Mouse (Mus musculus): ENCODE results near the gene Vmn2r-ps159. TPM values are rescaled to one million over a fixed set of nuclear protein-coding genes. Genes with fewer than 3 reads are reported as not detected.
A peak's percentile ranks its signal among the peaks of the same experiment; 100 is the strongest.
"Not testable (repeated sequence)": the region's sequence is repeated elsewhere in the genome, so short reads cannot be mapped to it uniquely, and the experiment has no call there.

The Vmn2r-ps159 gene
- polyA plus RNA-seq (2015; fragmentation: Nextera tagmentation; extraction: Ambion mirVana) = not detected in 2 replicates

DNA sequence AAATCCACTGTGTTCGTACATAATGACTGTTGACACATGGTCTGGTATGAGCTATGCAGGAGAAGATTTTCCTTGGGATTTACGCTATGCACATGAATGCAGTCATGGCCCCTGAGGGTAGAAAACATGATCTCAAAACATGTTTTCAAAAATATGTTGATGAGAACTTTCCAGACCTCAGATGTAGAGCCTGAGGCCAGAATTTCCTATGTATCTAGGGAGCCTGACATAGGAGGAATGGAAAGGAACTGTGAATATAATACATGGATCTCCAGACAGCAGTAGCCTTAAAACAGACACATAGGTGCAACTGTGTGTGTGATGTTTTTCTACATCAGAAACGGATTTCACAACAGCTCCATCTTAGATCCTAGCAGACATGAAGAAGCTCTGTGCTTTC lies at the start of gene Vmn2r-ps159:
Gene Vmn2r-ps159 (plus strand): TSS at position 301 of the 400 bp plus-strand sequence.
- not testable (repeated sequence) for H3K4me3 ChIP-seq, H3K27ac ChIP-seq
- 58% methylated on average over 3 of the region's 3 CpGs for WGBS

DNA sequence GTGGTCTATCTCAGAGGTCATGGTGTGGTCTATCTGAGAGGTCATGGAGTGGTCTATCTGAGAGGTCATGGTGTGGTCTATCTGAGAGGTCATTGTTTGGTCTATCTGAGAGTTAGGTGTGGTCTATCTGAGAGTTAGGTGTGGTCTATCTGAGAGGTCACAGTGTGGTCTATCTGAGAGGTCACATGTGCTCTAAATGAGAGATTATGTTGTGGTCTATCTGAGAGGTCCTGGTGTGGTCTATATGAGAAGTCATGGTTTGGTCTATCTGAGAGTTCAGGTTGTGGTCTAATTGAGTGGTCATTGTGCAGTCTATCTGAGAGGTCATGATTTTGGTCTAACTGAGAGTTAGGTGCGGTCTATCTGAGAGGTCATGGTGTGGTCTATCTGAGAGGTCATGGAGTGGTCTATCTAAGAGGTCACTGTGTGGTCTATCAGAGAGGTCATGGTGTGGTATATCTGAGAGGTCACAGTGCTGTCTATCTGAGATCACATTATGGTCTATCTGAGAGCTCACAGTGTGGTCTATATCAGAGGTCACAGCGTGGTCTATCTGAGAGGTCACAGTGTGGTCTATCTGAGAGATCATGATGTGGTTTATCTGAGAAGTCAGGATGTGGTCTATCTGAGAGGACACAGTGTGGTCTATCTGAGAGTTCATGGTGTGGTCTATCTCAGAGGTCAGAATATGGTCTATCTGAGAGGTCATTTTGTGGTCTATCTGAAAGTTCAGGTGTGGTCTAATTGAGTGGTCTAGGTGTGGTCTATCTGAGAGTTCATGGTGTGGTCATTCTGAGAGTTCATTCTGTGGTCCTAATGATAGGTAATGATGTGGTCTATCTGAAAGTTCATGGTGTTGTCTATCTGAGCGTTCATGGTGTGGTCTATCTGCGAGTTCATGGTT lies 10.9 kb downstream of the Vmn2r-ps159 start:
- peak; percentile 41 for ATAC-seq (replicated peaks; ENCODE audit: insufficient number of reproducible peaks, insufficient read depth, low FRiP score, low read depth)

More for the DNA sequence above, at the start of gene Vmn2r-ps159:
- not testable (repeated sequence) for H3K4me1 ChIP-seq (replicated peaks); H3K27me3 ChIP-seq; ATAC-seq (replicated peaks; ENCODE audit: insufficient number of reproducible peaks, insufficient read depth, low FRiP score, low read depth); H3K9me3 ChIP-seq (replicated peaks); H3K36me3 ChIP-seq; H3K9ac ChIP-seq; H3K4me2 ChIP-seq

DNA sequence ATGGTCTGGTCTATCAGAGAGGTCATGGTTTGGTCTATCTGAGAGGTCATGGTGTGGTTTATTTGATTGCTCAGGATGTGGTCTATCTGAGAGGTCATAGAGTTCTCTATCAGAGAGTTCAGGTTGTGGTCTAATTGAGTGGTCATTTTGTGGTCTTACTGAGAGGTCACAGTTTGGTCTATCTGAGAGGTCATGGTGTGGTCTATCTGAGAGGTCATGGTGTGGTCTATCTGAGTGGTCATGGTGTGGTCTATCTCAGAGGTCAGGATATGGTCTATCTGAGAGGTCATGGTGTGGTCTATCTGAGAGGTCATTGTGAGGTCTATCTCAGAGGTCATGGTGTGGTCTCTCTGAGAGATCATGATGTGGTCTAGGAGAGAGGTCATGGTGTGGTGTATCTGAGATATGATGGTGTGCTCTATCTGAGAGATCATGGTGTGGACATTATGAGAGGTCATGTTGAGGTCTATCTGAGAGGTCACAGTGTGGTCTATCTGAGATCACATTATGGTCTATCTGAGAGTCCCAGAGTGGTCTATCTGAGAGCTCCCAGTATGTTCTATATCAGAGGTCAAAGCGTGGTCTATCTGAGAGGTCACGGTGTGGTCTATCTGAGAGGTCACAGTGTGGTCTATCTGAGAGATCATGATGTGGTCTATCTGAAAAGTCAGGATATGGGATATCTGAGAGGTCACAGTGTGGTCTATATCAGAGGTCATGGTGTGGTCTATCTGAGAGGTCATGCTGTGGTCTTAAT lies 11.8 kb downstream of the Vmn2r-ps159 start:
- Histone ChIP-seq H3K27me3 (no peaks in the 10 kb centered on the region), H3K36me3 (no peaks in the 10 kb centered on the region), H3K4me2 (no peak overlapping the region), H3K27ac (no peak overlapping the region), H3K9ac (no peak overlapping the region), H3K4me1 (replicated peaks) (no peaks in the 10 kb centered on the region), H3K4me3 (no peak overlapping the region), H3K9me3 (replicated peaks) (no peaks in the 10 kb centered on the region)
- peak; percentile 81 for ATAC-seq (replicated peaks; ENCODE audit: insufficient number of reproducible peaks, insufficient read depth, low FRiP score, low read depth)
- 76% methylated on average over 2 of the region's 2 CpGs for WGBS

More for the DNA sequence above, 10.9 kb downstream of the Vmn2r-ps159 start:
- H3K9me3 ChIP-seq (replicated peaks); H3K4me2 ChIP-seq; H3K27me3 ChIP-seq; H3K9ac ChIP-seq; H3K36me3 ChIP-seq; H3K27ac ChIP-seq; H3K4me1 ChIP-seq (replicated peaks); H3K4me3 ChIP-seq: not testable (repeated sequence)
- WGBS = 71% methylated on average over 4 of the region's 4 CpGs

DNA sequence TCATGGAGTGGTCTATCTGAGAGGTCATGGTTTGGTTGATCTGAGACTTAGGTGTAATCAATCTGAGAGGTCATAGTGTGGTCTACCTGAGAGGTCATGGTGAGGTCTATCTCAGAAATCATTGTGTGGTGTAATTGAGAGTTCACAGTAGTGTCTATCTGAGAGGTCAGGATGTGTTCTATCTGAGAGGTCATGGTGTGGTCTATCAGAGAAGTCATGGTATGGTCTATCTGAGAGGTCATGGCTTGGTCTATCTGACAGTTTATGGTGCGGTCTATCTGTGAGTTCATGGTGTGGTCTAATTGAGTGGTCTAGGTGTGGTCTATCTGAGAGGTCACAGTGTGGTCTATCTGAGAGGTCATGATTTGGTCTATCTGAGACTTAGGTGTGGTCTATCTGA lies 12.4 kb downstream of the Vmn2r-ps159 start:
- H3K4me2 ChIP-seq = no peak overlapping the region
- no peak overlapping the region for H3K9ac ChIP-seq
- ATAC-seq (replicated peaks; ENCODE audit: insufficient number of reproducible peaks, insufficient read depth, low FRiP score, low read depth) = peak; percentile 16; the same call in 1 of the 2 replicates
- H3K27ac ChIP-seq = no peak overlapping the region
- no peaks in the 10 kb centered on the region for H3K27me3 ChIP-seq
- no peaks in the 10 kb centered on the region for H3K9me3 ChIP-seq (replicated peaks)
- H3K4me1 ChIP-seq (replicated peaks) = no peaks in the 10 kb centered on the region
- H3K36me3 ChIP-seq = no peaks in the 10 kb centered on the region
- WGBS = 77% methylated on average over 1 of the region's 1 CpGs
- no peak overlapping the region for H3K4me3 ChIP-seq

DNA sequence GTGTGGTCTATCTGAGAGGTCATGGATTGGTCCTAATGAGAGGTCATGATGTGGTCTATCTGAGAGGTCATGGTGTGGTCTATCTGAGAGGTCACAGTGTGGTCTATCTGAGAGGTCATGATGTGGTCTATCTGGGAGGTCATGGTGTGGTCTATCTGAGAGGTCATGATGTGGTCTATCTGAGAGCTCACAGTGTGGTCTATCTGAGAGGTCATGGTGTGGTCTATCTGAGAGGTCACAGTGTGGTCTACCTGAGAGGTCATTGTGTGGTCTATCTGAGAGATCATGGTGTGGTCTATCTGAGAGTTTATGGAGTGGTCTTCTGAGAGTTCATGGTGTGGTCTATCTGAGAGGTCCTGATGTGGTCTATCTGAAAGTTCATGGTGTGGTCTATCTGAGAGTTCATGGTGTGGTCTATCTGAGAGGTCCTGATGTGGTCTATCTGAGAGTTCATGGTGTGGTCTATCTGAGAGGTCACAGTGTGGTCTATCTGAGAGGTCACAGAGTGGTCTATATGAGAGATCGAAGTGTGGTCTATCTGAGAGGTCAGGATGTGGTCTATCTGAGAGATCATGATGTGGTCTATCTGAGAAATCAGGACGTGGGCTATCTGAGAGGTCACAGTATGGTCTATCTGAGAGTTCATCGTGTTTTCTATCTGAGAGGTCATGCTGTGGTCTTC lies 26.0 kb downstream of the Vmn2r-ps159 start:
- not testable (repeated sequence) for H3K36me3 ChIP-seq; H3K4me2 ChIP-seq; H3K9ac ChIP-seq; H3K27me3 ChIP-seq; H3K27ac ChIP-seq; H3K4me1 ChIP-seq (replicated peaks); H3K4me3 ChIP-seq; H3K9me3 ChIP-seq (replicated peaks)
- 58% methylated on average over 3 of the region's 3 CpGs for WGBS
- ATAC-seq (replicated peaks; ENCODE audit: insufficient number of reproducible peaks, insufficient read depth, low FRiP score, low read depth) = peak; percentile 81

Other genes with a start within 250 kb of the Vmn2r-ps159 start
- 11.6 and 19.4 TPM in 2 replicates for gene 9430015G10Rik, start 221.1 kb upstream of the Vmn2r-ps159 start, polyA plus RNA-seq (2015; fragmentation: Nextera tagmentation; extraction: Ambion mirVana)
- 0.19 and 0.30 TPM in 2 replicates for gene Rnf223, start 200.6 kb upstream of the Vmn2r-ps159 start, polyA plus RNA-seq (2015; fragmentation: Nextera tagmentation; extraction: Ambion mirVana)
- gene Agrn, start 133.6 kb upstream of the Vmn2r-ps159 start, polyA plus RNA-seq (2015; fragmentation: Nextera tagmentation; extraction: Ambion mirVana) = 38.0 and 51.4 TPM in 2 replicates
- 2.7 and 8.7 TPM in 2 replicates for gene Isg15, start 130.3 kb upstream of the Vmn2r-ps159 start, polyA plus RNA-seq (2015; fragmentation: Nextera tagmentation; extraction: Ambion mirVana)
- 3.0 and 5.0 TPM in 2 replicates for gene AW011738, start 127.8 kb upstream of the Vmn2r-ps159 start, polyA plus RNA-seq (2015; fragmentation: Nextera tagmentation; extraction: Ambion mirVana)
- 9.7 and 10.8 TPM in 2 replicates for gene Perm1, start 115.2 kb upstream of the Vmn2r-ps159 start, polyA plus RNA-seq (2015; fragmentation: Nextera tagmentation; extraction: Ambion mirVana)
- 11.6 and 17.5 TPM in 2 replicates for gene Plekhn1, start 96.2 kb upstream of the Vmn2r-ps159 start, polyA plus RNA-seq (2015; fragmentation: Nextera tagmentation; extraction: Ambion mirVana)
- gene Noc2l, start 95.1 kb upstream of the Vmn2r-ps159 start, polyA plus RNA-seq (2015; fragmentation: Nextera tagmentation; extraction: Ambion mirVana) = 29.1 and 46.4 TPM in 2 replicates
- gene Samd11, start 75.4 kb upstream of the Vmn2r-ps159 start, polyA plus RNA-seq (2015; fragmentation: Nextera tagmentation; extraction: Ambion mirVana) = 0.31 and 1.0 TPM in 2 replicates

Measured in heart, embryonic 15.5 days (tissue).